Comparison of ENCODE assay signal across 8 mouse cellular contexts in genomic region chr10:75058761-75059395, GRCm38 (mm10). TPM values are rescaled to one million over a fixed set of nuclear protein-coding genes. Genes with fewer than 3 reads are reported as not detected.
DNase-seq lines count a peak whose midpoint lies in the region; ATAC-seq and TF ChIP-seq lines count a peak whose summit lies in the region.

No protein-coding gene starts in this region.

- no peak for TF ChIP-seq EP300 in heart, adult 2 months (IDR thresholded peaks at IDR 0.05; ENCODE audit: insufficient read depth, low read depth, low read length)
- TF ChIP-seq EP300 in CH12.LX (IDR thresholded peaks at IDR 0.05; ENCODE audit: low read length), result no peak

- peaks cover 45% of the 10 kb centered on the region for H3K27me3 ChIP-seq in heart, embryonic 10.5 days (ENCODE audit: insufficient read depth, poor library complexity, severe bottlenecking)
- H3K27me3 ChIP-seq in heart, adult 2 months (ENCODE audit: control insufficient read depth, insufficient read depth, low read length), result no peaks in the 10 kb centered on the region
- H3K27me3 ChIP-seq in CH12.LX (replicated peaks), result no peaks in the 10 kb centered on the region
- H3K27me3 ChIP-seq in hindbrain, embryonic 15.5 days, result no peaks in the 10 kb centered on the region

- no peak for TF ChIP-seq CTCF in heart, adult 2 months (IDR thresholded peaks at IDR 0.05)
- TF ChIP-seq CTCF in CH12.LX (conservative IDR thresholded peaks at IDR 0.05 in 1 of 2, IDR thresholded peaks at IDR 0.05 in 1 of 2; ENCODE audit: low read depth in 2 of 2, low read length in 2 of 2), result no peak
- no peak for TF ChIP-seq CTCF in left cerebral cortex, adult 2 months (IDR thresholded peaks at IDR 0.05)

- dilution Hi-C loops in CH12.LX (cut with MboI; ENCODE audit: extremely low pct_ligation_motif_present, extremely low pct_unique_long_range_greater_than_20kb, low sequenced_read_pairs), result no loop called here

- H3K4me1 ChIP-seq in heart, embryonic 10.5 days, result peaks cover 60% of the 10 kb centered on the region
- peaks cover 6% of the 10 kb centered on the region for H3K4me1 ChIP-seq in heart, adult 2 months (ENCODE audit: control insufficient read depth, insufficient read depth, low read length)
- peaks cover 17 to 68% of the 10 kb centered on the region in 2 experiments for H3K4me1 ChIP-seq in CH12.LX (ENCODE audit: control insufficient read depth in 1 of 2, insufficient read depth in 2 of 2)
- H3K4me1 ChIP-seq in hindbrain, embryonic 15.5 days (replicated peaks), result peaks cover 56% of the 10 kb centered on the region

- in situ Hi-C loops in CH12.LX (cut with MboI; ENCODE audit: low pct_ligation_motif_present, low pct_unique_long_range_greater_than_20kb, low sequenced_read_pairs), result no loop called here

- no peak overlapping the region for H3K9ac ChIP-seq in heart, adult 2 months (ENCODE audit: low read depth, low read length)
- H3K9ac ChIP-seq in CH12.LX (ENCODE audit: insufficient read depth, low read depth), result no peak overlapping the region
- no peak overlapping the region for H3K9ac ChIP-seq in hindbrain, embryonic 15.5 days

- 47% methylated on average over 9 of the region's 9 CpGs for WGBS in heart, embryonic 10.5 days
- 51% methylated on average over 9 of the region's 9 CpGs for WGBS in heart, adult 2 months
- 21% methylated on average over 9 of the region's 9 CpGs for whole genome bisulfite sequencing in hindbrain, embryonic 15.5 days

- no peak for ATAC-seq in hindbrain, embryonic 15.5 days (ENCODE audit: low FRiP score, low read depth)

- TF ChIP-seq POLR2A in heart, adult 2 months (IDR thresholded peaks at IDR 0.05; ENCODE audit: insufficient read depth, low read depth, low read length), result no peak
- no peak for TF ChIP-seq POLR2A in CH12.LX (IDR thresholded peaks at IDR 0.05; ENCODE audit: low read depth, low read length)

- intact Hi-C loops in heart, adult 2 months (cut with DNase I), result loop anchor here (1.0 kb wide), 1 partner anchor 92 kb away; no protein-coding TSS in a partner anchor
- intact Hi-C loops in left cerebral cortex, adult 2 months (cut with DNase I), result loop anchor here (1.0 kb wide), 1 partner anchor 92 kb away; no protein-coding TSS in a partner anchor

- 0 out of 2 replicates have a peak overlapping the region, but pooled peaks have one; percentile 18 for H3K27ac ChIP-seq in heart, embryonic 10.5 days
- no peak overlapping the region for H3K27ac ChIP-seq in heart, adult 2 months
- H3K27ac ChIP-seq in CH12.LX (ENCODE audit: insufficient read depth, low read depth), result no peak overlapping the region
- no peak overlapping the region for H3K27ac ChIP-seq in hindbrain, embryonic 15.5 days (replicated peaks)
- H3K27ac ChIP-seq in left cerebral cortex, adult 2 months, result no peak overlapping the region

- no peaks in the 10 kb centered on the region; the same call in none of the 2 replicates for H3K79me2 ChIP-seq in heart, adult 2 months (replicated peaks; ENCODE audit: control insufficient read depth, insufficient read depth, low read length)
- H3K79me2 ChIP-seq in CH12.LX (replicated peaks; ENCODE audit: control insufficient read depth, extremely low read depth, insufficient read depth, poor library complexity, severe bottlenecking), result peaks cover 21% of the 10 kb centered on the region

- DNase-seq in heart, embryonic 10.5 days (ENCODE audit: low spot score), result no peak
- DNase-seq in heart, adult 2 months, result no peak
- peak; percentile 29 for DNase-seq in CH12.LX (ENCODE audit: extremely low read depth)
- DNase-seq in lung, postnatal 36 days, result peak; percentile 62
- DNase-seq in adrenal gland, postnatal 14 days, result no peak
- no peak for DNase-seq in left cerebral cortex, adult 2 months (ENCODE audit: extremely low spot score in 1 of 2, low spot score in 2 of 2)
- DNase-seq in left cerebral cortex, adult 8-10 months (ENCODE audit: low spot score in 2 of 2), result no peak

- no peak overlapping the region for H3K4me2 ChIP-seq in CH12.LX (ENCODE audit: insufficient read depth, low read depth, poor library complexity, severe bottlenecking)
- peak overlapping the region; percentile 92 for H3K4me2 ChIP-seq in hindbrain, embryonic 15.5 days

- H3K4me3 ChIP-seq in heart, embryonic 10.5 days, result 0 out of 2 replicates have a peak overlapping the region, but pooled peaks have one; percentile 12
- H3K4me3 ChIP-seq in heart, adult 2 months, result no peak overlapping the region
- no peak overlapping the region for H3K4me3 ChIP-seq in CH12.LX (replicated peaks in 1 of 3; ENCODE audit: low read depth in 2 of 3, low read length in 2 of 3, poor library complexity in 1 of 3)
- H3K4me3 ChIP-seq in hindbrain, embryonic 15.5 days, result 0 out of 2 replicates have a peak overlapping the region, but pooled peaks have one; percentile 64
- H3K4me3 ChIP-seq in left cerebral cortex, adult 2 months, result no peak overlapping the region

- no peaks in the 10 kb centered on the region for H3K36me3 ChIP-seq in heart, embryonic 10.5 days
- no peaks in the 10 kb centered on the region for H3K36me3 ChIP-seq in heart, adult 2 months (ENCODE audit: control insufficient read depth, insufficient read depth, low read length)
- peaks cover 0 to 12% of the 10 kb centered on the region in 2 experiments for H3K36me3 ChIP-seq in CH12.LX (replicated peaks in 1 of 2; ENCODE audit: control insufficient read depth in 1 of 2, insufficient read depth in 1 of 2, low read length in 1 of 2)
- no peaks in the 10 kb centered on the region for H3K36me3 ChIP-seq in hindbrain, embryonic 15.5 days

- no peaks in the 10 kb centered on the region for H3K9me3 ChIP-seq in heart, embryonic 10.5 days
- no peaks in the 10 kb centered on the region for H3K9me3 ChIP-seq in CH12.LX (replicated peaks; ENCODE audit: low read length)
- no peaks in the 10 kb centered on the region for H3K9me3 ChIP-seq in hindbrain, embryonic 15.5 days

- no peak for TF ChIP-seq RAD21 in CH12.LX (IDR thresholded peaks at IDR 0.05; ENCODE audit: low read depth, low read length)

TF ChIP-seq in CH12.LX, 34 proteins besides CTCF, POLR2A, EP300 and RAD21:
- TF ChIP-seq SIN3A (IDR thresholded peaks at IDR 0.05; ENCODE audit: low read length), result no peak
- TF ChIP-seq ZMIZ1 (IDR thresholded peaks at IDR 0.05; ENCODE audit: low read depth, low read length), result no peak
TF ChIP-seq in CH12.LX: peak in this region for 0.

RNA-seq across cellular contexts. Expression of gene Bcr, which starts 1.5 kb away (rescaled TPM):
- 26.6 and 41.3 TPM in 2 replicates for polyA plus RNA-seq in heart, embryonic 10.5 days (2016; fragmentation: Nextera tagmentation; extraction: Ambion mirVana)
- 1 to 10 TPM; 9.9 to 10.0 TPM for total RNA-seq in heart, adult 2 months (2021)
- polyA plus RNA-seq in heart, adult 2 months (2012; rRNA removed), result 7.3 and 8.5 TPM in 2 replicates
- total RNA-seq in CH12.LX (2012; rRNA removed) (18.2 and 22.1 TPM in 2 replicates), CH12.LX (2014; rRNA removed) (4.0 and 4.3 TPM in 2 replicates)
- polyA plus RNA-seq in CH12.LX (2012; ENCODE audit: insufficient read length, low read depth), result 18.6 and 20.0 TPM in 2 replicates
- polyA plus RNA-seq in hindbrain, embryonic 15.5 days (2015; fragmentation: Nextera tagmentation; extraction: Ambion mirVana), result 14.0 and 16.5 TPM in 2 replicates
- 26.3 and 27.1 TPM in 2 replicates for total RNA-seq in adrenal gland, postnatal 14 days (2021)
- total RNA-seq in left cerebral cortex, adult 2 months (2021), result 100 to 1,000 TPM in 1 of 2 experiments, 10 to 100 TPM in 1; 99.6 to 113 TPM
- total RNA-seq in left cerebral cortex, adult 8-10 months (2022), result 100 to 1,000 TPM; 114 to 143 (median 128) TPM

RNA-seq across cellular contexts. Expression of gene Rab36, which starts 22.0 kb away (rescaled TPM):
- polyA plus RNA-seq in heart, embryonic 10.5 days (2016; fragmentation: Nextera tagmentation; extraction: Ambion mirVana), result 5.8 and 8.6 TPM in 2 replicates
- 1 to 10 TPM in 1 of 2 experiments, under 1 TPM in 1; 0.57 to 1.0 TPM for total RNA-seq in heart, adult 2 months (2021)
- 3.2 and 3.4 TPM in 2 replicates for polyA plus RNA-seq in heart, adult 2 months (2012; rRNA removed)
- total RNA-seq in CH12.LX (2012; rRNA removed), result 0.59 and 0.67 TPM in 2 replicates
- total RNA-seq in CH12.LX (2014; rRNA removed), result 0.07 and 0.34 TPM in 2 replicates
- polyA plus RNA-seq in CH12.LX (2012; ENCODE audit: insufficient read length, low read depth), result 1.2 and 1.5 TPM in 2 replicates
- 17.3 and 21.7 TPM in 2 replicates for polyA plus RNA-seq in hindbrain, embryonic 15.5 days (2015; fragmentation: Nextera tagmentation; extraction: Ambion mirVana)
- 9.7 and 13.7 TPM in 2 replicates for total RNA-seq in adrenal gland, postnatal 14 days (2021)
- total RNA-seq in left cerebral cortex, adult 2 months (2021), result 10 to 100 TPM; 31.6 to 35.7 TPM
- total RNA-seq in left cerebral cortex, adult 8-10 months (2022), result 10 to 100 TPM; 27.0 to 33.4 (median 28.7) TPM

RNA-seq across cellular contexts. Expression of gene Rsph14, which starts 26.5 kb away (rescaled TPM):
- polyA plus RNA-seq in heart, embryonic 10.5 days (2016; fragmentation: Nextera tagmentation; extraction: Ambion mirVana), result not detected in 2 replicates
- total RNA-seq in heart, adult 2 months (2021), result not detected
- polyA plus RNA-seq in heart, adult 2 months (2012; rRNA removed), result 0.86 TPM in 1 of 2 replicates, not detected in the other
- total RNA-seq in CH12.LX (2012; rRNA removed) (0.13 TPM in 1 of 2 replicates, not detected in the other), CH12.LX (2014; rRNA removed) (not detected in 2 replicates)
- polyA plus RNA-seq in CH12.LX (2012; ENCODE audit: insufficient read length, low read depth), result not detected in 2 replicates
- 0.24 and 0.45 TPM in 2 replicates for polyA plus RNA-seq in hindbrain, embryonic 15.5 days (2015; fragmentation: Nextera tagmentation; extraction: Ambion mirVana)
- total RNA-seq in adrenal gland, postnatal 14 days (2021), result 0.52 and 0.53 TPM in 2 replicates
- total RNA-seq in left cerebral cortex, adult 2 months (2021), result not detected
- total RNA-seq in left cerebral cortex, adult 8-10 months (2022), result under 1 TPM; 0.41 to 0.88 (median 0.65) TPM

Comparison
In these comparisons a context has a peak if more than half of its experiments do, and no peak if none do; other contexts are left out.
1. H3K4me3 ChIP-seq: peak in heart, embryonic 10.5 days (single experiment) and hindbrain, embryonic 15.5 days (single experiment); none in heart, adult 2 months (single experiment), CH12.LX (0 of 3) and left cerebral cortex, adult 2 months (single experiment).
2. DNase-seq: peak in CH12.LX (single experiment) and lung, postnatal 36 days (single experiment); none in heart, embryonic 10.5 days (single experiment), heart, adult 2 months (0 of 2), adrenal gland, postnatal 14 days (single experiment), left cerebral cortex, adult 2 months (0 of 2) and left cerebral cortex, adult 8-10 months (0 of 2).